In genomic region chr5:44589318-44589717, GRCm38 (mm10) we compare ENCODE assay signal across 14 mouse cellular contexts.
"Had no signal": no experiment of that assay in that cellular context is flagged by ENCODE, and none has a peak within 500 bp of the region (broad histone marks: within the 10 kb centered on the region; RNA-seq: fewer than 3 reads in every experiment).

No protein-coding gene starts in this region.

- H3K36me3 ChIP-seq: liver, embryonic 15.5 days had no signal

- H3K27ac ChIP-seq: hindbrain, postnatal 0 days; left cerebral cortex, adult 2 months; liver, embryonic 15.5 days had no signal

- H3K9me3 ChIP-seq: liver, embryonic 15.5 days had no signal

- H3K4me1 ChIP-seq: liver, embryonic 15.5 days had no signal

- H3K9ac ChIP-seq: liver, embryonic 15.5 days had no signal

- H3K4me3 ChIP-seq: left cerebral cortex, adult 2 months; liver, embryonic 15.5 days had no signal

- H3K27me3 ChIP-seq: liver, embryonic 15.5 days had no signal

- ATAC-seq: hindbrain, postnatal 0 days; inflammation-experienced regulatory T-cells, adult 6 months; intestine, embryonic 16.5 days had no signal

- DNase-seq: layer of hippocampus, postnatal 36 days; lung, adult 2 months; lung, postnatal 10 days; lung, postnatal 4 days; midbrain, embryonic 14.5 days; thymus, adult 18-20 months; thymus, postnatal 4 days had no signal

- H3K4me2 ChIP-seq: liver, embryonic 11.5 days; liver, embryonic 15.5 days; midbrain, embryonic 11.5 days had no signal
